Mouse (Mus musculus) adrenal gland, adult 18-20 months (tissue): ENCODE measurements around the gene Ifi206. TPM values are rescaled to one million over a fixed set of nuclear protein-coding genes. Genes with fewer than 3 reads are reported as not detected.

Source experiments
- DNase-seq, 2 experiments: peaks; one replicate each; pipeline ENCODE4 v3.0.0; 2021 to 2022; ENCODE audit warnings: low spot score in 2 of 2
- microRNA-seq, 2 experiments: library from miRNA; unstranded; fragments of <30 nt; microRNA quantifications; one replicate each; pipeline ENCODE4 v1.2.0; 2021; ENCODE audit warnings: borderline number of aligned reads in 2 of 2
- total RNA-seq, 2 experiments: library from RNA; stranded (reverse); gene quantifications; 1 replicate in 1 of 2; 2 replicates in 1 of 2; pipeline ENCODE4 v1.2.3; 2021

Gene Ifi206
- total RNA-seq, 2 experiments from 2014 or later, result 0.53 to 1.2 TPM

DNA sequence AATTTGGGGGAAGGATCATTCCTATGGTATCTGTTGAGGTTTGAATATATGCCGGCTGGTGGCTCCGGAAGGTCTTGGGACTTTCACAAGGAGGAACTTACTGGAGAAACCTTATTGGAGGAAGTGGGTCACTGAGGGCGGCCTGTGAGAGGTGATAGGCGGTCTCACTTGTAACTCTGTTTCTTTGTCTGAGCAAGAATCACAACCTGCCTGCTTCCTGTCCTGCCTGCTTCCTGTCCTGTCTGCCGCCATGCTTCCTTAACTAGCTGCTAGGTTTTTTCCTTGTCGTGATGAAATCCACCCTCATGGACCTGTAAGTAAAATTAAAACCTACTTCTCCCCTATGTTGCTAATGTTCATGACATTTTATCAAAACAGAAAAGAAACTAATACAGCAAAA, 70.5 kb downstream of the Ifi206 start:
- no peak for DNase-seq

DNA sequence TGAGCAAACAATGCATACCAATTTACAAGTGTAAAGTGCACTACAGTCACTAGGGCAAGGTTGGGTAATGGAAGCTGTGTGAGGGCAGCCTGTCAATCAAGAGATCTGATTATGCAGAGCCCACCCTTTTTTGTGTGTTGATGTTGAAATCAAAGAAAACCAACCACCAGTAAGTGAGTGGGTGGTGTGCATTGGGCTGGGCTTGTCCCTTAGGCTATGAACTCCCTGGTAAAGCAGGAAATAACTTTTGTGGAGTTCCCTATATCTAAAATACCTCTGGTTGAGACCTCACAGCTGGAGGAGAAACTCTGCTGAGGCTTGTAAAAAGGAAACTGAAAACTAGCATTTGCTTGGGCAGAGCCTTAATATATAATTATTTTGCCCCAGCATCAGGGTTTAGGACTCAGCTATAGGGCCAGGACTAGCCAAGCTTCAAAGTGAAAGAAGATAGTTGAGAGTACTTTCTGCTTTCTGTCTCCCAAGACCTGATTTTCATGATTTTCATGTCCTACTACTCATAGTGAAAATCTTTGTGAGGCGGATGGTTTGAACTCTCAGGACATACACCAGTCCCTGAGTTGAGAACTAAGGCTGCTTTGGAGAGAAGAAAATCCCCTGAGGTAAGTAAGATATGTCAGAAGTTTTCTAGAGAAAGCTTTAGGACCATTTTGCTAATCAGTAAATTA, 71.8 kb downstream of the Ifi206 start:
- DNase-seq, result no peak

DNA sequence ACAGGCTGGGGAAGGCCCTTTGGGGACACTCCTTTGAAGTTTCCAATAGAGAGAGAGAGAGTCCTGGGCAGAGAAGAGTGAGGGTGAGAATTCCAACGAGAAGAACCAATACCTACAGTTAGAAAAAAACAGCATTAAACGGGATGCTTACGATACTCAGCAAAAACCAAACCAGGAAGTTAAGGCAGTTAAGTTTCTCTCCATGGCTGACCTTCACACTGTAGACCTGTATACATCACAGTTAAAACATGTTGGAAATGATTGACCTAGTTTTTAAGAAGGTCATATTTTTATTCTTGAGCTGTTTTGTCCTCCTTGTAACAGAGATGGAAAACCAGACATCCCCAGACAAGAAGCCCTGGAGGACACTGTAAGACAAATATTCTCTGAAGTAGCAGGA, 72.3 kb downstream of the Ifi206 start:
- no peak for DNase-seq

Small RNAs within 50 kb of the gene (microRNA-seq; reads per million reads assigned to microRNA genes)
- gene Gm44481, result 0 reads per million in 2 experiments

Other genes starting within 250 kb of the Ifi206 start
- gene Olfr418, start 225.0 kb downstream of the Ifi206 start, total RNA-seq, result not detected
- not detected for gene Mptx2, start 213.3 kb downstream of the Ifi206 start, total RNA-seq
- gene Ackr1, start 157.3 kb downstream of the Ifi206 start, total RNA-seq, result 1 to 10 TPM in 1 of 2 experiments, under 1 TPM in 1; 0.63 to 2.0 TPM
- gene Aim2, start 140.2 kb downstream of the Ifi206 start, total RNA-seq, result 1 to 10 TPM; 1.1 to 2.0 TPM
- 1 to 10 TPM; 4.0 to 8.9 TPM for gene Cadm3, start 123.3 kb downstream of the Ifi206 start, total RNA-seq
- gene Ifi214, start 44.9 kb upstream of the Ifi206 start, total RNA-seq, result not detected
- 1 to 10 TPM; 1.5 to 2.5 TPM for gene Ifi213, start 108.2 kb upstream of the Ifi206 start, total RNA-seq
- gene Ifi209, start 139.9 kb upstream of the Ifi206 start, total RNA-seq, result 1 to 10 TPM; 1.2 to 1.7 TPM
- 1 to 10 TPM; 1.5 to 2.0 TPM for gene Ifi208, start 182.6 kb upstream of the Ifi206 start, total RNA-seq